Mouse (Mus musculus) CH12.LX (cell line): ENCODE measurements around the gene Phox2a. TPM values are rescaled to one million over a fixed set of nuclear protein-coding genes. Genes with fewer than 3 reads are reported as not detected.

Source experiments
- DNase-seq: peaks from one replicate; pipeline ENCODE4 v3.0.0-alpha.2; 2013; ENCODE audit errors: extremely low read depth
- H3K27ac ChIP-seq: 2 replicates; pipeline ENCODE4 v1.5.1; 2012; ENCODE audit warnings: low read depth, mild to moderate bottlenecking, control low read depth, moderate library complexity; ENCODE audit not compliant: insufficient read depth
- H3K27me3 ChIP-seq: replicated peaks from 2 replicates; pipeline ENCODE3; 2012; ENCODE audit warnings: inconsistent platforms
- H3K36me3 ChIP-seq, 2 experiments: replicated peaks in 1 of 2; 2 replicates each; pipeline versions ENCODE3 to v1.6.1; 2012; ENCODE audit warnings: inconsistent platforms in 1 of 2, low read length in 1 of 2, mild to moderate bottlenecking in 1 of 2, mixed read lengths in 1 of 2, moderate library complexity in 1 of 2; ENCODE audit not compliant: control insufficient read depth in 1 of 2, insufficient read depth in 1 of 2
- H3K4me1 ChIP-seq, 2 experiments: 2 replicates each; pipeline ENCODE4 v1.6.1; 2012; ENCODE audit warnings: inconsistent platforms in 1 of 2, moderate library complexity in 1 of 2; ENCODE audit not compliant: insufficient read depth in 2 of 2, control insufficient read depth in 1 of 2
- H3K4me2 ChIP-seq: 2 replicates; pipeline ENCODE4 v1.6.1; 2012; ENCODE audit warnings: low read depth, mild to moderate bottlenecking, control low read depth; ENCODE audit not compliant: poor library complexity, insufficient read depth, severe bottlenecking
- H3K4me3 ChIP-seq, 3 experiments: fragments of 150-350 bp in 1 of 3; sonication (generic) in 1 of 3; replicated peaks in 1 of 3; 2 replicates each; pipeline versions ENCODE3 to v1.5.1; 2011 to 2012; ENCODE audit warnings: low read depth in 2 of 3, low read length in 2 of 3, mild to moderate bottlenecking in 2 of 3, moderate library complexity in 2 of 3, control low read depth in 1 of 3, improper control_type of control experiment in 1 of 3, inconsistent platforms in 1 of 3, mixed read lengths in 1 of 3; ENCODE audit not compliant: poor library complexity in 1 of 3
- H3K79me2 ChIP-seq: replicated peaks from 2 replicates; pipeline ENCODE4 v1.6.1; 2012; ENCODE audit warnings: mild to moderate bottlenecking, moderate library complexity; ENCODE audit not compliant: control insufficient read depth, poor library complexity, insufficient read depth, severe bottlenecking; ENCODE audit errors: extremely low read depth
- H3K9ac ChIP-seq: 2 replicates; pipeline ENCODE4 v1.6.1; 2012; ENCODE audit warnings: low read depth, mild to moderate bottlenecking, control low read depth, moderate library complexity; ENCODE audit not compliant: insufficient read depth
- H3K9me3 ChIP-seq: replicated peaks from 2 replicates; pipeline ENCODE3; 2012; ENCODE audit warnings: low read length, inconsistent platforms, mixed read lengths
- CHD1 ChIP-seq: IDR thresholded peaks from 2 replicates; pipeline ENCODE4 v1.6.1; 2012; ENCODE audit warnings: low read depth, low read length, improper control_type of control experiment, inconsistent platforms
- CTCF ChIP-seq, 2 experiments: IDR thresholded peaks in 1 of 2; conservative IDR thresholded peaks in 1 of 2; 2 replicates each; pipeline ENCODE4 v1.5.1; 2011 to 2012; ENCODE audit warnings: low read depth in 2 of 2, low read length in 2 of 2, improper control_type of control experiment in 1 of 2, inconsistent platforms in 1 of 2, mild to moderate bottlenecking in 1 of 2, moderate library complexity in 1 of 2
- EP300 ChIP-seq: IDR thresholded peaks from 2 replicates; pipeline ENCODE4 v1.6.1; 2011; ENCODE audit warnings: low read length, improper control_type of control experiment
- ETS1 ChIP-seq: conservative IDR thresholded peaks from 2 replicates; pipeline ENCODE4 v1.6.1; 2012; ENCODE audit warnings: low read depth, mild to moderate bottlenecking, inconsistent platforms, low read length, improper control_type of control experiment, moderate library complexity
- IRF4 ChIP-seq: IDR thresholded peaks from 2 replicates; pipeline ENCODE4 v1.6.1; 2014; ENCODE audit warnings: low read depth, mild to moderate bottlenecking, inconsistent platforms, low read length, improper control_type of control experiment
- KAT2A ChIP-seq: IDR thresholded peaks from 2 replicates; pipeline ENCODE4 v1.6.1; 2012; ENCODE audit warnings: low read length, improper control_type of control experiment, inconsistent platforms; ENCODE audit not compliant: insufficient replicate concordance
- MAZ ChIP-seq: IDR thresholded peaks from 2 replicates; pipeline ENCODE4 v1.6.1; 2012; ENCODE audit warnings: low read depth, mild to moderate bottlenecking, inconsistent platforms, low read length, improper control_type of control experiment, moderate library complexity
- MEF2A ChIP-seq: IDR thresholded peaks from 2 replicates; pipeline ENCODE4 v1.6.1; 2014; ENCODE audit warnings: low read depth, mild to moderate bottlenecking, inconsistent platforms, low read length, improper control_type of control experiment, borderline replicate concordance
- POLR2A ChIP-seq: IDR thresholded peaks from 2 replicates; pipeline ENCODE4 v1.6.1; 2011; ENCODE audit warnings: low read depth, mild to moderate bottlenecking, improper control_type of control experiment, low read length
- TBP ChIP-seq: conservative IDR thresholded peaks from 2 replicates; pipeline ENCODE4 v1.6.1; 2011; ENCODE audit warnings: low read depth, low read length, improper control_type of control experiment
- TCF12 ChIP-seq: IDR thresholded peaks from 2 replicates; pipeline ENCODE4 v1.6.1; 2014; ENCODE audit warnings: low read depth, mild to moderate bottlenecking, inconsistent platforms, low read length, improper control_type of control experiment
- dilution Hi-C: fragments of 300-500 bp; cut with MboI; formaldehyde crosslinking; loops from 2 replicates; pipeline ENCODE4 v1.14.3; 2020; ENCODE audit warnings: low sequenced_read_pairs; ENCODE audit not compliant: extremely low pct_unique_long_range_greater_than_20kb, extremely low pct_ligation_motif_present
- in situ Hi-C: fragments of 300-500 bp; cut with MboI; formaldehyde crosslinking; loops from 3 replicates; pipeline ENCODE4 v1.14.3; 2019; ENCODE audit warnings: low sequenced_read_pairs, low pct_ligation_motif_present, low pct_unique_long_range_greater_than_20kb, mixed read lengths
- polyA plus RNA-seq: library from polyadenylated mRNA; unstranded; fragments of >175 nt; gene quantifications from 2 replicates; pipeline ENCODE4 v1.2.1, GENCODE M21; 2012; ENCODE audit warnings: low read depth; ENCODE audit not compliant: insufficient read length
- total RNA-seq, 2 experiments: library from RNA; depleted of rRNA; stranded (reverse); fragments of 300-350 nt in 1 of 2; fragments of >200 nt in 1 of 2; gene quantifications; 2 replicates each; pipeline ENCODE4 v1.2.3; 2012 to 2014

Gene Phox2a
- total and polyA plus RNA-seq, 3 experiments, result not detected

- H3K9me3 ChIP-seq, result peaks cover 26% of the 10 kb centered on the region
- TF ChIP-seq EP300 (no peak), MEF2A (no peak), MAZ (no peak), KAT2A (no peak), CTCF (conservative IDR thresholded peaks at IDR 0.05 in 1 of 2, IDR thresholded peaks at IDR 0.05 in 1 of 2; ENCODE audit: low read depth in 2 of 2, low read length in 2 of 2) (no peak), ETS1 (no peak), CHD1 (no peak)
- no peak overlapping the region for H3K27ac ChIP-seq
- H3K79me2 ChIP-seq, result no peaks in the 10 kb centered on the region
- no peak overlapping the region for H3K4me3 ChIP-seq
- no peak overlapping the region for H3K9ac ChIP-seq
- H3K4me2 ChIP-seq, result no peak overlapping the region
- H3K4me1 ChIP-seq, result no peaks in the 10 kb centered on the region
- peaks cover 20 to 41% of the 10 kb centered on the region in 2 experiments for H3K36me3 ChIP-seq
- no peaks in the 10 kb centered on the region for H3K27me3 ChIP-seq
- in situ Hi-C loops (no loop called here), dilution Hi-C loops (no loop called here)
- DNase-seq, result no peak
Observed at GRCm38 (mm10) chr7:101820295-101821030, 2.4 kb downstream of the Phox2a start.

- no peak for TF ChIP-seq POLR2A
- no peak for TF ChIP-seq IRF4
- TF ChIP-seq TBP, result no peak
- no peak for TF ChIP-seq TCF12
Observed at GRCm38 (mm10) chr7:101821571-101822501, 3.7 kb downstream of the Phox2a start.

More at GRCm38 (mm10) chr7:101821571-101822501, 3.7 kb downstream of the Phox2a start:
- no peaks in the 10 kb centered on the region for H3K4me1 ChIP-seq
- H3K36me3 ChIP-seq, result peaks cover 34 to 54% of the 10 kb centered on the region in 2 experiments
- in situ Hi-C loops, result no loop called here
- peaks cover 26% of the 10 kb centered on the region for H3K9me3 ChIP-seq
- no peaks in the 10 kb centered on the region for H3K79me2 ChIP-seq
- no peaks in the 10 kb centered on the region for H3K27me3 ChIP-seq
- no peak overlapping the region for H3K27ac ChIP-seq
- H3K4me3 ChIP-seq, result no peak overlapping the region
- no peak overlapping the region for H3K4me2 ChIP-seq
- H3K9ac ChIP-seq, result no peak overlapping the region
- dilution Hi-C loops, result no loop called here
- no peak for DNase-seq
